Mouse (Mus musculus) C2C12 (cell line): ENCODE measurements at regions not wholly inside any gene's neighbourhood (a gene's known extent, or its start where the extent isn't known, plus 50 kb on each side); places are given as distances from the start of the nearest gene placed in this dataset.

Source experiments
- H3K27me3 ChIP-seq: one replicate; pipeline ENCODE4 v1.6.1; 2011; ENCODE audit not compliant: control insufficient read depth, insufficient read depth, insufficient read length
- H3K36me3 ChIP-seq: one replicate; pipeline ENCODE4 v1.6.1; 2011; ENCODE audit not compliant: control insufficient read depth, insufficient read depth
- H3K4me3 ChIP-seq: one replicate; pipeline ENCODE4 v1.5.1; 2011; ENCODE audit warnings: mild to moderate bottlenecking, control low read depth; ENCODE audit not compliant: poor library complexity, insufficient read depth, severe bottlenecking
- H3K79me2 ChIP-seq: one replicate; pipeline ENCODE4 v1.6.1; 2011; ENCODE audit not compliant: control insufficient read depth, insufficient read depth
- H3K79me3 ChIP-seq: one replicate; pipeline ENCODE4 v1.6.1; 2011; ENCODE audit warnings: low read depth, control low read depth
- H3ac ChIP-seq: one replicate; pipeline ENCODE3; 2011; ENCODE audit warnings: low read depth; ENCODE audit not compliant: control insufficient read depth, insufficient read length
- CEBPB ChIP-seq: IDR thresholded peaks from one replicate; pipeline ENCODE4 v1.6.1; 2011; ENCODE audit warnings: low read depth, mild to moderate bottlenecking, control low read depth, moderate library complexity
- CTCF ChIP-seq: IDR thresholded peaks from one replicate; pipeline ENCODE4 v1.5.1; 2011; ENCODE audit not compliant: control insufficient read depth, insufficient read depth, insufficient read length
- FOSL1 ChIP-seq: IDR thresholded peaks from one replicate; pipeline ENCODE4 v1.8.0; 2011; ENCODE audit warnings: mild to moderate bottlenecking, low read length; ENCODE audit not compliant: poor library complexity, insufficient read depth, severe bottlenecking
- MAX ChIP-seq: IDR thresholded peaks from one replicate; pipeline ENCODE4 v1.6.1; 2011; ENCODE audit warnings: mild to moderate bottlenecking, control low read depth
- MYOD1 ChIP-seq: IDR thresholded peaks from one replicate; pipeline ENCODE4 v1.6.1; 2011; ENCODE audit warnings: low read depth; ENCODE audit not compliant: control insufficient read depth, insufficient read length
- MYOG ChIP-seq: IDR thresholded peaks from one replicate; pipeline ENCODE4 v1.6.1; 2011; ENCODE audit not compliant: control insufficient read depth, insufficient read length; ENCODE audit errors: extremely low read depth
- USF1 ChIP-seq: IDR thresholded peaks from one replicate; pipeline ENCODE4 v1.6.1; 2011; ENCODE audit warnings: low read depth, mild to moderate bottlenecking, control low read depth, moderate library complexity

DNA sequence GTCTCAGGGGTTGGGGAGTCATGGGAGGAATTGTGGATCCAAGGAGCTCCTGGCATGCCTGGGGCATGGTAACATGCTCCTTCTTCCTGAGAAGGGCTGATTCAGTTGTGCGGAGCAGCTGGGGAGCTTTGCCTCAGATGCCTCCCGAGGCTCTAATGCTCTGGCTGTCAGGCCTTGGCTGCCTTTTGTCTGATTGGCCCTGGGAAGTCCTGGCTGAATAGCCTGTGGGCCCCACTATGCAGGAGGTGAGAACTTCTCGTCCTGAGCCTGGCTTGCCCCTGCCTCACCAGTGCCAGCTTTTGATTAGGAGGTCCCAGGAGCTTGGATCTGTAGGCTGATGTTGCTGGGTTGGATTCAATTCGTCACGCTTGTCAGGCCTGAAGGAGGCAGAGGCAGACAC lies 195.2 kb downstream of the Ttc32 start:
- Histone ChIP-seq H3K79me2 (no peaks in the 10 kb centered on the region), H3K79me3 (no peaks in the 10 kb centered on the region), H3K4me3 (no peak overlapping the region), H3K36me3 (no peaks in the 10 kb centered on the region), H3ac (no peak overlapping the region), H3K27me3 (no peaks in the 10 kb centered on the region)
- TF ChIP-seq CEBPB (no peak), CTCF (no peak), MYOD1 (no peak), USF1 (no peak), FOSL1 (no peak), MAX (no peak), MYOG (no peak)

DNA sequence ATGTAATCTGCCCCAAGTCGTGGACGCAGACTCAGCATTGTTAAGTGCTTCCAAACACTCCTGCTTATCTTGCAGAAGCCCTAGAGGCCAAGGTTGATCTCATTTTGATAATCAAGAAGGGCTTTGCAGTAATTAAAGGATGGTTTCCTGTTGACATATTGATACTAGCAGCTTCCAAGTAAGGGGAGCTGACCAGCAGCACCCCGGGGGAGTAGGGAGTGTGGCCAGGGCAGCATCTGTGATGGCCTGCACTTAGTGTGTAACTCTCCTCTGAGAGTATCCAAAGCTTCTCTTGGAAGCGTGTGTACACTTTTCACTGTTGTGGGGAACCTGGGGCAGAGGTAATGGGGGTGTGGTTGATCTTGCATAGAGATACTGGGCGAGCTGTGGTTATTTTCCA lies 198.1 kb downstream of the Ttc32 start:
- no peak for TF ChIP-seq MYOG
- no peak for TF ChIP-seq FOSL1
- TF ChIP-seq CEBPB = no peak
- no peak for TF ChIP-seq USF1
- no peak for TF ChIP-seq CTCF
- TF ChIP-seq MAX = no peak
- TF ChIP-seq MYOD1 = no peak
- H3K4me3 ChIP-seq = no peak overlapping the region
- H3K79me2 ChIP-seq = no peaks in the 10 kb centered on the region
- no peaks in the 10 kb centered on the region for H3K79me3 ChIP-seq
- H3K27me3 ChIP-seq = no peaks in the 10 kb centered on the region
- H3K36me3 ChIP-seq = no peaks in the 10 kb centered on the region
- H3ac ChIP-seq = no peak overlapping the region

GRCm38 (mm10) chr12:9228486-9228885 lies 198.7 kb downstream of the Ttc32 start:
- H3K79me3 ChIP-seq = no peaks in the 10 kb centered on the region
- no peak overlapping the region for H3ac ChIP-seq
- H3K27me3 ChIP-seq = no peaks in the 10 kb centered on the region
- no peak overlapping the region for H3K4me3 ChIP-seq
- H3K79me2 ChIP-seq = no peaks in the 10 kb centered on the region
- no peaks in the 10 kb centered on the region for H3K36me3 ChIP-seq
- TF ChIP-seq MYOG (no peak), FOSL1 (no peak), MYOD1 (no peak), CTCF (no peak), CEBPB (no peak), MAX (no peak), USF1 (no peak)

DNA sequence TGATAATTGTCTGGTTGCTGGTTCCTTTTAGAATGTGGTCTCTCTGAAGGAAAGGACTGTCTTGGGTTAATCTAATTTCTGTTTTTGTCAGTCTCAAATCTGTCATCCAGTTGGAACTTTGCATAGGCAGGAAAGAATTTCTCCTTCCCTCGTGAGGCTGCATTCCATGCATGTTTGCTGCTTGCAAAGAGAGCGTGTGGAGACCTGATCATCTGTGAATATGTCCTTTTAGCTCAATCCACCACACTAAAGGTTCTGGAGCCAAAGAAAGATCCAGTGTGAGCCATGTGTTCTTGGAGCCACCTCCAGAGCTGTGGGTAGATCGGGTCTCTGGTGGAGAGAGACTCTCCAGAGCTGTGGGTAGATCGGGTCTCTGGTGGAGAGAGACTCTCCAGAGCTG lies 200.2 kb downstream of the Ttc32 start:
- Histone ChIP-seq H3ac (no peak overlapping the region), H3K27me3 (no peaks in the 10 kb centered on the region), H3K79me3 (no peaks in the 10 kb centered on the region), H3K4me3 (no peak overlapping the region), H3K79me2 (no peaks in the 10 kb centered on the region), H3K36me3 (no peaks in the 10 kb centered on the region)
- TF ChIP-seq MAX (no peak), MYOG (no peak), USF1 (no peak), FOSL1 (no peak), CTCF (no peak), MYOD1 (no peak), CEBPB (no peak)

DNA sequence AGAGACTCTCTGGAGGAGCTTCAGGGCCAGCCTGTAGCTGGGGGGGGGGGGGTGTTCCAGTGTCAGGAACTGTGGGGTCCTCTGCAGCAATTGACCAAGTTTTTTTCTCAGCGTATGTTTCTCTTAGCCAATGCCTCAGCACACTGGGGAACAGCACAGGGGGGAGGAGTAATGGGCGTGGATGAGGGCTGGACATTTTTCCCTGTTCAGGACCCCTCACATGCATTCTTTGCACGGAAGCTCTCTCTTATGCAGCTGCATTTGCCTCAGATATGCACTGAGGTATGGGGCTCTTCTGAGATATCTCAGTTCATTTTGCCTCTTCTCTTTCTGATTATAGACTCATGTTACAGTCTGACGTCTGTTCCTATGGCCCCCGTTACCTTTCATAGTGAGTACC lies 200.8 kb downstream of the Ttc32 start:
- Histone ChIP-seq H3K36me3 (no peaks in the 10 kb centered on the region), H3ac (no peak overlapping the region), H3K27me3 (no peaks in the 10 kb centered on the region), H3K79me2 (no peaks in the 10 kb centered on the region), H3K4me3 (no peak overlapping the region), H3K79me3 (no peaks in the 10 kb centered on the region)
- TF ChIP-seq CEBPB (no peak), MAX (no peak), MYOD1 (no peak), FOSL1 (no peak), USF1 (no peak), CTCF (no peak), MYOG (no peak)

GRCm38 (mm10) chr12:9232431-9232830 lies 202.6 kb downstream of the Ttc32 start:
- no peaks in the 10 kb centered on the region for H3K79me3 ChIP-seq
- H3K36me3 ChIP-seq = no peaks in the 10 kb centered on the region
- TF ChIP-seq CEBPB = no peak
- no peak for TF ChIP-seq MYOG
- no peak for TF ChIP-seq CTCF
- TF ChIP-seq MAX = no peak
- TF ChIP-seq FOSL1 = no peak
- no peak for TF ChIP-seq USF1
- TF ChIP-seq MYOD1 = no peak
- H3K27me3 ChIP-seq = no peaks in the 10 kb centered on the region
- no peak overlapping the region for H3K4me3 ChIP-seq
- no peaks in the 10 kb centered on the region for H3K79me2 ChIP-seq
- no peak overlapping the region for H3ac ChIP-seq
